8 mouse cellular contexts compared by ENCODE assay signal in genomic region chr8:121092627-121093026, GRCm38 (mm10). TPM values are rescaled to one million over a fixed set of nuclear protein-coding genes. Genes with fewer than 3 reads are reported as not detected.
DNase-seq lines count a peak whose midpoint lies in the region; ATAC-seq and TF ChIP-seq lines count a peak whose summit lies in the region.

No protein-coding gene starts in this region.

- no peak for TF ChIP-seq EP300 in stomach, postnatal 0 days (optimal IDR thresholded peaks at IDR 0.05)

- 0 out of 2 replicates have a peak, but pooled peaks have one; percentile 44 for ATAC-seq in erythroblast, adult 5-6 weeks (replicated peaks; ENCODE audit: low FRiP score, poor library complexity, severe bottlenecking)
- no peak for ATAC-seq in heart, embryonic 15.5 days (replicated peaks; ENCODE audit: insufficient number of reproducible peaks, insufficient read depth, low FRiP score, low read depth)
- ATAC-seq in liver, embryonic 12.5 days, result peak; percentile 27; the same call in 1 of the 2 replicates
- peak; percentile 51; the same call in 1 of the 2 replicates for ATAC-seq in neural tube, embryonic 12.5 days (ENCODE audit: low FRiP score, low read depth)
- ATAC-seq in stomach, postnatal 0 days (ENCODE audit: low FRiP score, low TSS enrichment), result peak; percentile 58

- peaks cover 1% of the 10 kb centered on the region for H3K36me3 ChIP-seq in C2C12 (ENCODE audit: control insufficient read depth, insufficient read depth)
- H3K36me3 ChIP-seq in heart, embryonic 15.5 days, result peaks cover 5% of the 10 kb centered on the region; the same call in 1 of the 2 replicates
- peaks cover 8% of the 10 kb centered on the region for H3K36me3 ChIP-seq in liver, embryonic 12.5 days
- peaks cover 9% of the 10 kb centered on the region for H3K36me3 ChIP-seq in neural tube, embryonic 12.5 days
- H3K36me3 ChIP-seq in stomach, postnatal 0 days (ENCODE audit: control insufficient read depth, insufficient read depth, low read length), result peaks cover 4% of the 10 kb centered on the region; the same call in 1 of the 2 replicates

- H3K4me1 ChIP-seq in heart, embryonic 15.5 days (replicated peaks), result peaks cover 13% of the 10 kb centered on the region; the same call in 1 of the 2 replicates
- H3K4me1 ChIP-seq in liver, embryonic 12.5 days, result 0 out of 2 replicates have a peak, but pooled peaks cover 3% of the 10 kb centered on the region
- no peaks in the 10 kb centered on the region for H3K4me1 ChIP-seq in neural tube, embryonic 12.5 days
- H3K4me1 ChIP-seq in stomach, postnatal 0 days (replicated peaks; ENCODE audit: control insufficient read depth, insufficient read depth), result no peaks in the 10 kb centered on the region

- no peaks in the 10 kb centered on the region for H3K9me3 ChIP-seq in heart, embryonic 15.5 days (replicated peaks)
- H3K9me3 ChIP-seq in liver, embryonic 12.5 days (replicated peaks), result no peaks in the 10 kb centered on the region
- no peaks in the 10 kb centered on the region for H3K9me3 ChIP-seq in neural tube, embryonic 12.5 days
- no peaks in the 10 kb centered on the region for H3K9me3 ChIP-seq in stomach, postnatal 0 days (ENCODE audit: control insufficient read depth, low read length)

- peaks cover 45% of the 10 kb centered on the region for H3K27me3 ChIP-seq in C2C12 (ENCODE audit: control insufficient read depth, insufficient read depth, insufficient read length)
- H3K27me3 ChIP-seq in heart, embryonic 15.5 days, result peaks cover 68% of the 10 kb centered on the region
- peaks cover 67% of the 10 kb centered on the region for H3K27me3 ChIP-seq in liver, embryonic 12.5 days (replicated peaks)
- H3K27me3 ChIP-seq in neural tube, embryonic 12.5 days (replicated peaks), result peaks cover 60% of the 10 kb centered on the region
- H3K27me3 ChIP-seq in stomach, postnatal 0 days (ENCODE audit: control insufficient read depth, insufficient read depth, low read length), result no peaks in the 10 kb centered on the region

- H3K79me2 ChIP-seq in C2C12 (ENCODE audit: control insufficient read depth, insufficient read depth), result no peaks in the 10 kb centered on the region

- peak overlapping the region; percentile 31; the same call in 1 of the 2 replicates for H3K4me2 ChIP-seq in heart, embryonic 15.5 days
- no peak overlapping the region for H3K4me2 ChIP-seq in liver, embryonic 12.5 days
- H3K4me2 ChIP-seq in neural tube, embryonic 12.5 days (replicated peaks), result no peak overlapping the region
- peak overlapping the region; percentile 24; the same call in 1 of the 2 replicates for H3K4me2 ChIP-seq in stomach, postnatal 0 days (replicated peaks; ENCODE audit: low read depth)

- H3K9ac ChIP-seq in heart, embryonic 15.5 days, result no peak overlapping the region
- H3K9ac ChIP-seq in liver, embryonic 12.5 days, result no peak overlapping the region
- H3K9ac ChIP-seq in neural tube, embryonic 12.5 days, result no peak overlapping the region
- no peak overlapping the region for H3K9ac ChIP-seq in stomach, postnatal 0 days (ENCODE audit: low read length)

- no peaks in the 10 kb centered on the region for H3K79me3 ChIP-seq in C2C12 (ENCODE audit: low read depth)

- no peak overlapping the region for H3K4me3 ChIP-seq in C2C12 (ENCODE audit: insufficient read depth, poor library complexity, severe bottlenecking)
- no peak overlapping the region for H3K4me3 ChIP-seq in heart, embryonic 15.5 days
- no peak overlapping the region for H3K4me3 ChIP-seq in liver, embryonic 12.5 days
- H3K4me3 ChIP-seq in neural tube, embryonic 12.5 days, result no peak overlapping the region
- H3K4me3 ChIP-seq in stomach, postnatal 0 days (ENCODE audit: low read depth, low read length), result no peak overlapping the region

- no peak overlapping the region for H3ac ChIP-seq in C2C12 (ENCODE audit: control insufficient read depth, insufficient read length, low read depth)

- no peak overlapping the region for H3K27ac ChIP-seq in heart, embryonic 15.5 days
- H3K27ac ChIP-seq in liver, embryonic 12.5 days, result no peak overlapping the region
- no peak overlapping the region for H3K27ac ChIP-seq in neural tube, embryonic 12.5 days
- H3K27ac ChIP-seq in stomach, postnatal 0 days (replicated peaks), result 0 out of 2 replicates have a peak overlapping the region, but pooled peaks have one; percentile 40

- peak; percentile 59 for TF ChIP-seq CTCF in C2C12 (IDR thresholded peaks at IDR 0.05; ENCODE audit: control insufficient read depth, insufficient read depth, insufficient read length)
- TF ChIP-seq CTCF in stomach, postnatal 0 days (IDR thresholded peaks at IDR 0.05; ENCODE audit: low read depth), result peak; percentile 95

- WGBS in heart, embryonic 15.5 days, result 2% methylated on average over 16 of the region's 16 CpGs
- WGBS in liver, embryonic 12.5 days (ENCODE audit: insufficient replicate concordance), result 3% methylated on average over 16 of the region's 16 CpGs
- WGBS in neural tube, embryonic 12.5 days, result 3% methylated on average over 16 of the region's 16 CpGs
- 0% methylated on average over 16 of the region's 16 CpGs for WGBS in stomach, postnatal 0 days

- DNase-seq in brain, adult 2 months (ENCODE audit: low read depth, low spot score), result peak; percentile 82
- DNase-seq in kidney, postnatal 14 days, result peak; percentile 84
- DNase-seq in stomach, postnatal 0 days (ENCODE audit: low spot score), result peak; percentile 88

TF ChIP-seq in C2C12, 6 proteins besides CTCF, POLR2A, EP300 and RAD21:
- TF ChIP-seq MAX (IDR thresholded peaks at IDR 0.05) (no peak), MYOD1 (IDR thresholded peaks at IDR 0.05; ENCODE audit: control insufficient read depth, insufficient read length, low read depth) (no peak), FOSL1 (IDR thresholded peaks at IDR 0.05; ENCODE audit: insufficient read depth, low read length, poor library complexity, severe bottlenecking) (no peak), USF1 (IDR thresholded peaks at IDR 0.05; ENCODE audit: low read depth) (no peak), MYOG (IDR thresholded peaks at IDR 0.05; ENCODE audit: control insufficient read depth, extremely low read depth, insufficient read length) (no peak), CEBPB (IDR thresholded peaks at IDR 0.05; ENCODE audit: low read depth) (no peak)
TF ChIP-seq in C2C12: peak in this region for 0.

RNA-seq across cellular contexts. Expression of gene Foxf1, which starts 8.4 kb away (rescaled TPM):
- polyA plus RNA-seq in C2C12 (2012; fragmentation: generic; extraction: Trizol), result 0.04 TPM
- total RNA-seq in erythroblast, adult 5-6 weeks (2015; ENCODE audit: low replicate concordance), result not detected in 2 replicates
- total RNA-seq in erythroblast, adult 5-6 weeks (2017; ENCODE audit: low replicate concordance), result not detected in 2 replicates
- 3.3 and 9.6 TPM in 2 replicates for polyA plus RNA-seq in heart, embryonic 15.5 days (2015; fragmentation: Nextera tagmentation; extraction: Ambion mirVana)
- 14.9 and 16.9 TPM in 2 replicates for polyA plus RNA-seq in liver, embryonic 12.5 days (2016; fragmentation: Nextera tagmentation; extraction: Ambion mirVana)
- 4.2 and 5.5 TPM in 2 replicates for polyA plus RNA-seq in neural tube, embryonic 12.5 days (2016; fragmentation: Nextera tagmentation; extraction: Ambion mirVana)
- 59.3 and 64.0 TPM in 2 replicates for polyA plus RNA-seq in stomach, postnatal 0 days (2015; fragmentation: Nextera tagmentation; extraction: Ambion mirVana)

RNA-seq across cellular contexts. Expression of gene Mthfsd, which starts 15.6 kb away (rescaled TPM):
- polyA plus RNA-seq in C2C12 (2012; fragmentation: generic; extraction: Trizol), result 22.7 TPM
- 1.5 and 3.5 TPM in 2 replicates for total RNA-seq in erythroblast, adult 5-6 weeks (2015; ENCODE audit: low replicate concordance)
- 2.2 and 21.7 TPM in 2 replicates for total RNA-seq in erythroblast, adult 5-6 weeks (2017; ENCODE audit: low replicate concordance)
- polyA plus RNA-seq in heart, embryonic 15.5 days (2015; fragmentation: Nextera tagmentation; extraction: Ambion mirVana), result 29.7 and 38.2 TPM in 2 replicates
- 30.5 and 32.4 TPM in 2 replicates for polyA plus RNA-seq in liver, embryonic 12.5 days (2016; fragmentation: Nextera tagmentation; extraction: Ambion mirVana)
- polyA plus RNA-seq in neural tube, embryonic 12.5 days (2016; fragmentation: Nextera tagmentation; extraction: Ambion mirVana), result 67.3 and 70.0 TPM in 2 replicates
- polyA plus RNA-seq in stomach, postnatal 0 days (2015; fragmentation: Nextera tagmentation; extraction: Ambion mirVana), result 33.0 and 38.1 TPM in 2 replicates

RNA-seq across cellular contexts. Expression of gene Foxc2, which starts 23.3 kb away (rescaled TPM):
- polyA plus RNA-seq in C2C12 (2012; fragmentation: generic; extraction: Trizol), result 22.9 TPM
- not detected in 2 replicates for total RNA-seq in erythroblast, adult 5-6 weeks (2015; ENCODE audit: low replicate concordance)
- total RNA-seq in erythroblast, adult 5-6 weeks (2017; ENCODE audit: low replicate concordance), result not detected in 2 replicates
- 6.4 and 8.5 TPM in 2 replicates for polyA plus RNA-seq in heart, embryonic 15.5 days (2015; fragmentation: Nextera tagmentation; extraction: Ambion mirVana)
- polyA plus RNA-seq in liver, embryonic 12.5 days (2016; fragmentation: Nextera tagmentation; extraction: Ambion mirVana), result 0.94 and 1.2 TPM in 2 replicates
- polyA plus RNA-seq in neural tube, embryonic 12.5 days (2016; fragmentation: Nextera tagmentation; extraction: Ambion mirVana), result 17.0 and 20.9 TPM in 2 replicates
- polyA plus RNA-seq in stomach, postnatal 0 days (2015; fragmentation: Nextera tagmentation; extraction: Ambion mirVana), result 0.40 and 0.41 TPM in 2 replicates

RNA-seq across cellular contexts. Expression of gene Foxl1, which starts 35.1 kb away (rescaled TPM):
- 6.1 TPM for polyA plus RNA-seq in C2C12 (2012; fragmentation: generic; extraction: Trizol)
- not detected in 2 replicates for total RNA-seq in erythroblast, adult 5-6 weeks (2015; ENCODE audit: low replicate concordance)
- total RNA-seq in erythroblast, adult 5-6 weeks (2017; ENCODE audit: low replicate concordance), result not detected in 2 replicates
- 0.34 and 0.94 TPM in 2 replicates for polyA plus RNA-seq in heart, embryonic 15.5 days (2015; fragmentation: Nextera tagmentation; extraction: Ambion mirVana)
- 0.35 and 0.41 TPM in 2 replicates for polyA plus RNA-seq in liver, embryonic 12.5 days (2016; fragmentation: Nextera tagmentation; extraction: Ambion mirVana)
- 1.1 and 1.6 TPM in 2 replicates for polyA plus RNA-seq in neural tube, embryonic 12.5 days (2016; fragmentation: Nextera tagmentation; extraction: Ambion mirVana)
- 2.8 and 2.9 TPM in 2 replicates for polyA plus RNA-seq in stomach, postnatal 0 days (2015; fragmentation: Nextera tagmentation; extraction: Ambion mirVana)

Comparison
In these comparisons a context has a peak if more than half of its experiments do, and no peak if none do; other contexts are left out.
1. H3K4me2 ChIP-seq: peak in heart, embryonic 15.5 days (single experiment) and stomach, postnatal 0 days (single experiment); none in liver, embryonic 12.5 days (single experiment) and neural tube, embryonic 12.5 days (single experiment).
2. Peak in every context shown above with its lines, with median percentiles within 50 percentile points of each other: DNase-seq.